Mouse (Mus musculus) heart, embryonic 16.5 days (tissue): ENCODE data around the gene Sult5a1. TPM values are rescaled to one million over a fixed set of nuclear protein-coding genes. Genes with fewer than 3 reads are reported as not detected.

Experiments used
- ATAC-seq: fragments of 200-750 bp; cut with Nextera tagmentation; replicated peaks from 2 replicates; pipeline ENCODE4 v1.8.0; 2017; ENCODE audit warnings: moderate number of reproducible peaks; ENCODE audit not compliant: insufficient read depth, low FRiP score; ENCODE audit errors: extremely low read depth
- H3K27ac ChIP-seq: fragments of 300-500 bp; sonication (generic); 2 replicates; pipeline ENCODE4 v1.5.1; 2014; ENCODE audit warnings: mild to moderate bottlenecking, low read length, control low read depth, moderate library complexity
- H3K27me3 ChIP-seq: fragments of 300-500 bp; sonication (generic); 2 replicates; pipeline ENCODE4 v1.6.1; 2014; ENCODE audit warnings: low read length, mixed read lengths; ENCODE audit not compliant: control insufficient read depth, insufficient read depth
- H3K36me3 ChIP-seq: fragments of 300-500 bp; sonication (generic); 2 replicates; pipeline ENCODE4 v1.6.1; 2014; ENCODE audit not compliant: control insufficient read depth, insufficient read depth
- H3K4me1 ChIP-seq: fragments of 300-500 bp; sonication (generic); 2 replicates; pipeline ENCODE4 v1.6.1; 2014; ENCODE audit warnings: low read length, mixed read lengths; ENCODE audit not compliant: control insufficient read depth, insufficient read depth
- H3K4me2 ChIP-seq: fragments of 300-500 bp; sonication (generic); 2 replicates; pipeline ENCODE4 v1.6.1; 2014; ENCODE audit warnings: low read depth, mild to moderate bottlenecking, control low read depth, low read length
- H3K4me3 ChIP-seq: fragments of 300-500 bp; sonication (generic); 2 replicates; pipeline ENCODE4 v1.5.1; 2014; ENCODE audit warnings: mild to moderate bottlenecking, control low read depth, low read length
- H3K9ac ChIP-seq: fragments of 300-500 bp; sonication (generic); 2 replicates; pipeline ENCODE4 v1.6.1; 2014; ENCODE audit warnings: low read length, control low read depth
- H3K9me3 ChIP-seq: fragments of 300-500 bp; sonication (generic); replicated peaks from 2 replicates; pipeline ENCODE4 v1.6.1; 2016; ENCODE audit warnings: low read length; ENCODE audit not compliant: control insufficient read depth
- WGBS: fragments of 180-500 bp; shearing (Covaris S2); extraction: QIAGEN DNeasy Blood & Tissue Kit; methylation state at CpG from one replicate; pipeline ENCODE4 v1.1.7; 2014; 5-methylcytosine and 5-hydroxymethylcytosine counted together
- polyA plus RNA-seq: library from polyadenylated mRNA; unstranded; fragments of >200 nt; fragmentation: Nextera tagmentation; extraction: Ambion mirVana; gene quantifications from 2 replicates; pipeline ENCODE4 v1.2.1, GENCODE M21; 2015

The Sult5a1 gene
- polyA plus RNA-seq, 1 experiment from 2014 or later: 4.4 TPM

DNA sequence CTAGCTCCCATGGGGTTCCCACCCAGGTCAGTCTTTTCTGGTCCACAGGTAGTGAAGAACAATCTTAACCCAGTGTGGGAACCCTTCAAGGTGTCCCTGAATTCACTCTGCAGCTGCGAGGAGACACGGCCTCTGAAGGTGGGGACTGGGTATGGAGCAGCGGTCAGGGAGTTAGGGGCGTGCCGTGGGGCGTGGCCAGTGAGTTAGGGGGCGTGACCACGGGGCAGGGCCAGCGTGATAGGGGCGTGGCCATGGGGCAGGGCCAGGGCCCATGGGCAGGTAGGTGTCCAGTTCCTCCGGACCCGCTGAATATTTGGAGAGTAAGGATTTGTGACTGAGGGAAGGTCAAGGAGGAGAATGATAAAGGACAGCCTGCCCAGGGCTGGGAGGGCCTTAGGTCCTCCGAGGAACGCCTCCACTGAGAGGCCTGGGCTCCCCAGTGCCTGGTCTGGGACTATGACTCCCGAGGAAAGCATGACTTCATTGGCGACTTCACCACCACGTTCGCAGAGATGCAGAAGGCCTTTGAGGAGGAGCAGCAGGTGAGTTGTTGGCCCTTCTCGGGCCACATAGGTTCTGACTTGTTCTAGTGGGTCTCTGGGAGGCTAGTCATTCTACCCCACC lies 31.8 kb downstream of the Sult5a1 start:
- 0 out of 2 replicates have a peak, but pooled peaks cover 3% of the 10 kb centered on the region for H3K4me1 ChIP-seq
- H3K36me3 ChIP-seq: no peaks in the 10 kb centered on the region
- peaks cover 8% of the 10 kb centered on the region for H3K27me3 ChIP-seq
- WGBS: 8% methylated on average over 19 of the region's 19 CpGs
- H3K9me3 ChIP-seq: no peaks in the 10 kb centered on the region
- 0 out of 2 replicates have a peak, but pooled peaks have one; percentile 33 for ATAC-seq
- H3K4me2 ChIP-seq: no peak overlapping the region
- no peak overlapping the region for H3K9ac ChIP-seq
- no peak overlapping the region for H3K4me3 ChIP-seq
- no peak overlapping the region for H3K27ac ChIP-seq

GRCm38 (mm10) chr8:123122670-123123069 lies 35.4 kb downstream of the Sult5a1 start:
- Histone ChIP-seq H3K27me3 (peaks cover 27% of the 10 kb centered on the region), H3K9ac (no peak overlapping the region), H3K27ac (no peak overlapping the region), H3K4me3 (no peak overlapping the region), H3K9me3 (no peaks in the 10 kb centered on the region), H3K4me2 (no peak overlapping the region), H3K36me3 (no peaks in the 10 kb centered on the region), H3K4me1 (peaks cover 6% of the 10 kb centered on the region)
- no peak for ATAC-seq
- 66% methylated on average over 5 of the region's 5 CpGs for WGBS

- Histone ChIP-seq H3K4me2 (no peak overlapping the region), H3K9me3 (no peaks in the 10 kb centered on the region), H3K27me3 (peaks cover 32% of the 10 kb centered on the region), H3K27ac (no peak overlapping the region), H3K36me3 (no peaks in the 10 kb centered on the region), H3K9ac (no peak overlapping the region), H3K4me1 (peaks cover 12% of the 10 kb centered on the region), H3K4me3 (no peak overlapping the region)
- WGBS: 43% methylated on average over 9 of the region's 9 CpGs
- no peak for ATAC-seq
Measured at GRCm38 (mm10) chr8:123122059-123122458, 36.1 kb downstream of the Sult5a1 start.

DNA sequence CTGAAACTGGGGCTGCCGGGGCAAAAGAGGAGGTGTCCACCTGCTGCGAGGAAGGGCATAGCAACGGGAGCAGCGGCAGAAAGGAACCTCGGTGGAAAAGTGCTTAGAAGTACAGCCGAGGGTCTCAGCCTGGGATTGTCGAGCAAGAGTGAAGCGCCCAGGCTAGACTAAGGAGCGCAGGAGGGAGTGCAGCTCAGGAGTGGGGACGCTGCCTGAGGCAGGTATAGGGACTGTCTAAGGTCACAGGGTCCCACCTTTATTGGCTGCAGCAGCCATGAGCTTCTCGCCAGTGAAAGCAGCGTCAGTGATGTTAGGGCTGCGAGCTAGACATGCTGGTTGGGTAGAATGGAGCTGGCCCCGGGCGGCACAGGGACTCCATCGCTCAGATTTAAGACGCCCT lies 40.4 kb downstream of the Sult5a1 start:
- peak overlapping the region; percentile 93 for H3K4me2 ChIP-seq
- H3K4me1 ChIP-seq: peaks cover 17% of the 10 kb centered on the region
- peaks cover 42% of the 10 kb centered on the region for H3K27me3 ChIP-seq
- peak overlapping the region; percentile 56 for H3K4me3 ChIP-seq
- peak overlapping the region; percentile 57; the same call in 1 of the 2 replicates for H3K9ac ChIP-seq
- 5% methylated on average over 17 of the region's 17 CpGs for WGBS
- no peak overlapping the region for H3K27ac ChIP-seq
- H3K36me3 ChIP-seq: no peaks in the 10 kb centered on the region
- no peaks in the 10 kb centered on the region for H3K9me3 ChIP-seq
- no peak for ATAC-seq

- H3K36me3 ChIP-seq: no peaks in the 10 kb centered on the region
- ATAC-seq: no peak
- peak within 1 kb of the TSS; percentile 57; the same call in 1 of the 2 replicates for H3K9ac ChIP-seq
- 1% methylated on average over 50 of the region's 51 CpGs for WGBS
- H3K27me3 ChIP-seq: peaks cover 42% of the 10 kb centered on the region
- no peak within 1 kb of the TSS for H3K27ac ChIP-seq
- peak within 1 kb of the TSS; percentile 93 for H3K4me2 ChIP-seq
- H3K4me3 ChIP-seq: peak within 1 kb of the TSS; percentile 56
- H3K4me1 ChIP-seq: peaks cover 17% of the 10 kb centered on the region
- no peaks in the 10 kb centered on the region for H3K9me3 ChIP-seq
Measured at GRCm38 (mm10) chr8:123117127-123117731, 40.9 kb downstream of the Sult5a1 start, which contains the start of gene Cpne7. Gene Cpne7 (plus strand): TSS chr8:123117374.

DNA sequence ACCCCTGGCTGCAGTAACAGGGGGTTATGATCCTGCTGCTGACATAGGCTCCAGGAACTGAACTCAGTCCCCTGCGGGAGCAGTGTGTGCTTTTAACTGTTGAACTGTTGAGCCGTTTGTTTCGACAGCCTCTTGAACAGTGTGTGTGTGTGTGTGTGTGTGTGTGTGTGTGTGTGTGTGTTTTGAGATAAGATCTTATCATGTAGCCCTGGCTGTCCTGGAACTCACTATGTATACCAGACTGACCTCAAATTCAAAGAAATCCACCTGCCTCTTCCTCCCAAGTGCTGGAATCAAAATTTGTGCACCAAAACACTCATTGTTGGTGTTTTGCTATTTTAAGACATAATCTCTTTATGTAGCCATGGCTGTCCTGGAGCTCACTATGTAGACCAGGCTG lies 43.5 kb downstream of the Sult5a1 start:
- Histone ChIP-seq H3K36me3 (no peaks in the 10 kb centered on the region), H3K9ac (no peak overlapping the region), H3K4me2 (no peak overlapping the region), H3K4me1 (peaks cover 17% of the 10 kb centered on the region), H3K27ac (no peak overlapping the region), H3K27me3 (peaks cover 40% of the 10 kb centered on the region), H3K9me3 (no peaks in the 10 kb centered on the region), H3K4me3 (no peak overlapping the region)
- WGBS: 43% methylated on average over 3 of the region's 3 CpGs
- no peak for ATAC-seq

- Histone ChIP-seq H3K9me3 (no peaks in the 10 kb centered on the region), H3K4me2 (no peak overlapping the region), H3K4me1 (peaks cover 17% of the 10 kb centered on the region), H3K27ac (no peak overlapping the region), H3K9ac (no peak overlapping the region), H3K36me3 (no peaks in the 10 kb centered on the region), H3K4me3 (no peak overlapping the region), H3K27me3 (peaks cover 34% of the 10 kb centered on the region)
- no peak for ATAC-seq
- WGBS: 33% methylated on average over 2 of the region's 2 CpGs
Measured at GRCm38 (mm10) chr8:123113908-123114469, 44.1 kb downstream of the Sult5a1 start.

DNA sequence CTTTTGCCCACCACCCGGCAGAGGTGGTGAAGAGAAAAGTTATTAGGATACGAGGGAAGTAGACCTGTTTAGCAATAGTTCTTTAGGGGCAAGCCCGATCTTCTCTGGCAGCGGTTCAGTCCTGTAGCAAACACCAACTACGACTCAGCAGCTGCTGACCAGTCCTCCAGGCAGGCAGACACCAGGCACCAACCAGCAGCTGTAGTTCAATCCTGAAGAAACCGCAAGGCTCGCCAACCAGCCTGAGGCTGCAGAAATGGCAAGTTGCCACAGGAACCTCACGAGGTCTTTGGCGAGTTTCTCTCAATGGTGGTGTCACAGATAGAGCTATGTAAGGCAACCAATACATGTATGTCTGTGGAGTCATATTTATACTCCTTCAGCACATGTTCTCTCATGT lies 45.2 kb downstream of the Sult5a1 start:
- peaks cover 23% of the 10 kb centered on the region for H3K27me3 ChIP-seq
- no peak overlapping the region for H3K4me2 ChIP-seq
- WGBS: 66% methylated on average over 9 of the region's 9 CpGs
- no peak overlapping the region for H3K27ac ChIP-seq
- no peak overlapping the region for H3K4me3 ChIP-seq
- H3K9me3 ChIP-seq: no peaks in the 10 kb centered on the region
- no peaks in the 10 kb centered on the region for H3K36me3 ChIP-seq
- H3K9ac ChIP-seq: no peak overlapping the region
- no peak for ATAC-seq
- H3K4me1 ChIP-seq: peaks cover 16% of the 10 kb centered on the region

DNA sequence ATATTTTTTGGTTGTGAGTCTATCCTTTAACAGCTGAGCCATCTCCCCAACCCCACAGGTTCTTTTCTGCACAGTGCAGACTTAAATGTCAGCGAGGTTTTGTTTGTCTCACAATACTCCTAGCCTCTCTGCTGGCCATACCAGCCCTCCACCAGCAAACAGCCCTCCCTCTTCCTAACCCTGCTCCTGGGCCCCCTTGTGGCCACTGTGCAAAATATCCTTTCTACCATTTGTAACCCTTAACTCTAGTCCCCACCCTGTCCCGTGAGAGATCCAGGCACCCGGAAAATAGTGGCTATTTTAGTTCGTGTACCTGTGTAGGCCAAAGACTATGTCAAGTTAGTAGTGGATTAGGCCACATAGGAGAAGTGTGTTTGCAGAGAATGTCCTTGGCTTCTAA lies 47.5 kb downstream of the Sult5a1 start:
- Histone ChIP-seq H3K4me3 (no peak overlapping the region), H3K4me2 (no peak overlapping the region), H3K36me3 (no peaks in the 10 kb centered on the region), H3K9me3 (no peaks in the 10 kb centered on the region), H3K9ac (no peak overlapping the region), H3K27me3 (peaks cover 1% of the 10 kb centered on the region), H3K4me1 (peaks cover 3% of the 10 kb centered on the region; the same call in 1 of the 2 replicates), H3K27ac (no peak overlapping the region)
- ATAC-seq: peak; percentile 42; the same call in 1 of the 2 replicates
- WGBS: 12% methylated on average over 4 of the region's 4 CpGs
